Mouse (Mus musculus): ENCODE measurements at regions not wholly inside any gene's neighbourhood (a gene's known extent, or its start where the extent isn't known, plus 50 kb on each side); places are given as distances from the start of the nearest gene placed in this dataset.

DNA sequence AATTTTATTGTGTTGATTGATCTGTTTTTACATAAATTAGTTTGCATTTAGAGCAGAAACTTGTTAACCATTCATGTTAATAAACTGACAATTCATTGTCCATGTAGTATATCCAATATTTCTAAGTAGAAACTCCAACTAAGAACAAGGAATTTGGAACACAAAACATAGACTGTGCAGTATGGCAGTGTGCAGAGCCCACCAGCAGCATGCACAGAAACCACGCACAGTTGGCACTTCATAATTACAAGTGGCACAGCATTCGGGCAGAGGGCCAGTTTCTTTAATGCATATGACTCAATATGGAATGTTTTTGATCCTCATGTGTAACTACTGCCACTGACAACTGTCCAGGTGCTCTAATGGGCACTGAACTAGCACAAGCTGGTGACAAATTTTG lies 423.8 kb downstream of the Inhba start:
- TF ChIP-seq CTCF (IDR thresholded peaks at IDR 0.05; ENCODE audit: control insufficient read depth, insufficient read depth, insufficient replicate concordance, low read depth, low read length) = no peak
- no peak for TF ChIP-seq POLR2A (IDR thresholded peaks at IDR 0.05; ENCODE audit: control insufficient read depth, low read depth, low read length)

All from testis, adult 2 months (tissue).